Mouse (Mus musculus) CH12.LX (cell line): Measurements from ENCODE around the gene Vsig10. TPM values are rescaled to one million over a fixed set of nuclear protein-coding genes. Genes with fewer than 3 reads are reported as not detected.
A peak's percentile ranks its signal among the peaks of the same experiment; 100 is the strongest.

Experiments used
- DNase-seq: peaks from one replicate; pipeline ENCODE4 v3.0.0-alpha.2; 2013; ENCODE audit errors: extremely low read depth
- H3K27ac ChIP-seq: 2 replicates; pipeline ENCODE4 v1.5.1; 2012; ENCODE audit warnings: low read depth, mild to moderate bottlenecking, control low read depth, moderate library complexity; ENCODE audit not compliant: insufficient read depth
- H3K27me3 ChIP-seq: replicated peaks from 2 replicates; pipeline ENCODE3; 2012; ENCODE audit warnings: inconsistent platforms
- H3K36me3 ChIP-seq, 2 experiments: replicated peaks in 1 of 2; 2 replicates each; pipeline versions ENCODE3 to v1.6.1; 2012; ENCODE audit warnings: inconsistent platforms in 1 of 2, low read length in 1 of 2, mild to moderate bottlenecking in 1 of 2, mixed read lengths in 1 of 2, moderate library complexity in 1 of 2; ENCODE audit not compliant: control insufficient read depth in 1 of 2, insufficient read depth in 1 of 2
- H3K4me1 ChIP-seq, 2 experiments: 2 replicates each; pipeline ENCODE4 v1.6.1; 2012; ENCODE audit warnings: inconsistent platforms in 1 of 2, moderate library complexity in 1 of 2; ENCODE audit not compliant: insufficient read depth in 2 of 2, control insufficient read depth in 1 of 2
- H3K4me2 ChIP-seq: 2 replicates; pipeline ENCODE4 v1.6.1; 2012; ENCODE audit warnings: low read depth, mild to moderate bottlenecking, control low read depth; ENCODE audit not compliant: poor library complexity, insufficient read depth, severe bottlenecking
- H3K4me3 ChIP-seq, 3 experiments: fragments of 150-350 bp in 1 of 3; sonication (generic) in 1 of 3; replicated peaks in 1 of 3; 2 replicates each; pipeline versions ENCODE3 to v1.5.1; 2011 to 2012; ENCODE audit warnings: low read depth in 2 of 3, low read length in 2 of 3, mild to moderate bottlenecking in 2 of 3, moderate library complexity in 2 of 3, control low read depth in 1 of 3, improper control_type of control experiment in 1 of 3, inconsistent platforms in 1 of 3, mixed read lengths in 1 of 3; ENCODE audit not compliant: poor library complexity in 1 of 3
- H3K79me2 ChIP-seq: replicated peaks from 2 replicates; pipeline ENCODE4 v1.6.1; 2012; ENCODE audit warnings: mild to moderate bottlenecking, moderate library complexity; ENCODE audit not compliant: control insufficient read depth, poor library complexity, insufficient read depth, severe bottlenecking; ENCODE audit errors: extremely low read depth
- H3K9ac ChIP-seq: 2 replicates; pipeline ENCODE4 v1.6.1; 2012; ENCODE audit warnings: low read depth, mild to moderate bottlenecking, control low read depth, moderate library complexity; ENCODE audit not compliant: insufficient read depth
- H3K9me3 ChIP-seq: replicated peaks from 2 replicates; pipeline ENCODE3; 2012; ENCODE audit warnings: low read length, inconsistent platforms, mixed read lengths
- CHD2 ChIP-seq: IDR thresholded peaks from 2 replicates; pipeline ENCODE4 v1.6.1; 2011; ENCODE audit warnings: low read length, improper control_type of control experiment
- CTCF ChIP-seq, 2 experiments: IDR thresholded peaks in 1 of 2; conservative IDR thresholded peaks in 1 of 2; 2 replicates each; pipeline ENCODE4 v1.5.1; 2011 to 2012; ENCODE audit warnings: low read depth in 2 of 2, low read length in 2 of 2, improper control_type of control experiment in 1 of 2, inconsistent platforms in 1 of 2, mild to moderate bottlenecking in 1 of 2, moderate library complexity in 1 of 2
- HCFC1 ChIP-seq: IDR thresholded peaks from 2 replicates; pipeline ENCODE4 v1.6.1; 2012; ENCODE audit warnings: low read depth, mild to moderate bottlenecking, inconsistent platforms, low read length, improper control_type of control experiment
- MAFK ChIP-seq: IDR thresholded peaks from 2 replicates; pipeline ENCODE4 v1.6.1; 2011; ENCODE audit warnings: low read length, improper control_type of control experiment; ENCODE audit not compliant: insufficient replicate concordance
- MEF2A ChIP-seq: IDR thresholded peaks from 2 replicates; pipeline ENCODE4 v1.6.1; 2014; ENCODE audit warnings: low read depth, mild to moderate bottlenecking, inconsistent platforms, low read length, improper control_type of control experiment, borderline replicate concordance
- MXI1 ChIP-seq: IDR thresholded peaks from 2 replicates; pipeline ENCODE4 v1.6.1; 2011; ENCODE audit warnings: mild to moderate bottlenecking, low read depth, low read length, improper control_type of control experiment
- MYC ChIP-seq: IDR thresholded peaks from 2 replicates; pipeline ENCODE4 v1.6.1; 2011; ENCODE audit warnings: low read depth, mild to moderate bottlenecking, improper control_type of control experiment, low read length
- PAX5 ChIP-seq: IDR thresholded peaks from 2 replicates; pipeline ENCODE4 v1.6.1; 2012; ENCODE audit warnings: low read length, inconsistent platforms, mixed read lengths
- POLR2AphosphoS2 ChIP-seq: IDR thresholded peaks from 2 replicates; pipeline ENCODE4 v1.6.1; 2011; ENCODE audit warnings: low read depth, low read length, improper control_type of control experiment
- RAD21 ChIP-seq: IDR thresholded peaks from 2 replicates; pipeline ENCODE4 v1.6.1; 2011; ENCODE audit warnings: low read depth, mild to moderate bottlenecking, low read length, improper control_type of control experiment, moderate library complexity
- SMC3 ChIP-seq: IDR thresholded peaks from 2 replicates; pipeline ENCODE4 v1.6.1; 2011; ENCODE audit warnings: low read depth, low read length, improper control_type of control experiment
- TBP ChIP-seq: conservative IDR thresholded peaks from 2 replicates; pipeline ENCODE4 v1.6.1; 2011; ENCODE audit warnings: low read depth, low read length, improper control_type of control experiment
- TCF12 ChIP-seq: IDR thresholded peaks from 2 replicates; pipeline ENCODE4 v1.6.1; 2014; ENCODE audit warnings: low read depth, mild to moderate bottlenecking, inconsistent platforms, low read length, improper control_type of control experiment
- UBTF ChIP-seq: IDR thresholded peaks from 2 replicates; pipeline ENCODE4 v1.6.1; 2012; ENCODE audit warnings: low read depth, mild to moderate bottlenecking, inconsistent platforms, low read length, improper control_type of control experiment, moderate library complexity
- USF2 ChIP-seq: conservative IDR thresholded peaks from 2 replicates; pipeline ENCODE4 v1.6.1; 2011; ENCODE audit warnings: low read depth, low read length, improper control_type of control experiment
- ZC3H11A ChIP-seq: IDR thresholded peaks from 2 replicates; pipeline ENCODE4 v1.6.1; 2012; ENCODE audit warnings: low read depth, mild to moderate bottlenecking, inconsistent platforms, low read length, improper control_type of control experiment
- ZKSCAN1 ChIP-seq: IDR thresholded peaks from 2 replicates; pipeline ENCODE4 v1.6.1; 2012; ENCODE audit warnings: low read depth, inconsistent platforms, low read length, improper control_type of control experiment, borderline replicate concordance
- dilution Hi-C: fragments of 300-500 bp; cut with MboI; formaldehyde crosslinking; loops from 2 replicates; pipeline ENCODE4 v1.14.3; 2020; ENCODE audit warnings: low sequenced_read_pairs; ENCODE audit not compliant: extremely low pct_unique_long_range_greater_than_20kb, extremely low pct_ligation_motif_present
- in situ Hi-C: fragments of 300-500 bp; cut with MboI; formaldehyde crosslinking; loops from 3 replicates; pipeline ENCODE4 v1.14.3; 2019; ENCODE audit warnings: low sequenced_read_pairs, low pct_ligation_motif_present, low pct_unique_long_range_greater_than_20kb, mixed read lengths
- polyA plus RNA-seq: library from polyadenylated mRNA; unstranded; fragments of >175 nt; gene quantifications from 2 replicates; pipeline ENCODE4 v1.2.1, GENCODE M21; 2012; ENCODE audit warnings: low read depth; ENCODE audit not compliant: insufficient read length
- total RNA-seq, 2 experiments: library from RNA; depleted of rRNA; stranded (reverse); fragments of 300-350 nt in 1 of 2; fragments of >200 nt in 1 of 2; gene quantifications; 2 replicates each; pipeline ENCODE4 v1.2.3; 2012 to 2014

Gene Vsig10
- total and polyA plus RNA-seq, 3 experiments: 2.1 to 4.7 (median 3.9) TPM

DNA sequence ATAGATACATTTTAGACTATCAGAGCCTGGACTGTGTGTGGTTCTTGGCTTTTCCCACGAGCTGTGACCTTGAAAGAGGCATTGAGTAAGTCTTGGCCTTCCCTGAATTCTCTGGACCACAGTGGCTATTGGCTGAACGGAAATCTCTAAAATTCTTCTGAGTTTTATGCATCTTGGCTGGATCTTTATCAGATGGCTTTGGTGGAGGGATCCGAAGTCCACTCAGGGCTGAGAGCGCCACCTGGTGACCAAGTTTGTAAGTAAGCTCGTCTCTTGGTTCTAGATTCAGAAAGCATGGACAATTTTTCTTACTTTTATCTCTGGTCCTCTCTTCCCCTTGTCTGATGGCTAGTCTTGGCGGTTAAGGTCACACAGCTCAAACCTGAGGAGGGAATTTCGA lies 13.9 kb upstream of the Vsig10 start:
- dilution Hi-C loops (no loop called here), in situ Hi-C loops (loop anchor here (5.0 kb wide), 1 partner anchor 187 kb away; no protein-coding TSS in a partner anchor)
- H3K79me2 ChIP-seq: no peaks in the 10 kb centered on the region
- H3K4me1 ChIP-seq: no peaks in the 10 kb centered on the region
- H3K36me3 ChIP-seq: no peaks in the 10 kb centered on the region
- H3K9me3 ChIP-seq: peaks cover 6% of the 10 kb centered on the region
- H3K27ac ChIP-seq: no peak overlapping the region
- TF ChIP-seq MXI1: no peak
- no peak for TF ChIP-seq ZC3H11A
- no peak for TF ChIP-seq UBTF
- TF ChIP-seq PAX5: no peak
- TF ChIP-seq CHD2: no peak
- no peak for TF ChIP-seq TBP
- TF ChIP-seq USF2: no peak
- peak; percentile 64 for TF ChIP-seq SMC3
- peak; percentile 47; the same call in 1 of the 2 replicates for TF ChIP-seq MYC
- no peak for TF ChIP-seq HCFC1
- TF ChIP-seq MAFK: no peak
- TF ChIP-seq POLR2AphosphoS2: no peak
- no peak for TF ChIP-seq TCF12
- peak in 1 of 2 experiments; percentile 74; a peak in 2 of 4 replicates for TF ChIP-seq CTCF (conservative IDR thresholded peaks at IDR 0.05 in 1 of 2, IDR thresholded peaks at IDR 0.05 in 1 of 2; ENCODE audit: low read depth in 2 of 2, low read length in 2 of 2)
- TF ChIP-seq RAD21: peak; percentile 75
- no peak for TF ChIP-seq ZKSCAN1
- TF ChIP-seq MEF2A: no peak
- H3K27me3 ChIP-seq: no peaks in the 10 kb centered on the region
- peak; percentile 70 for DNase-seq
- H3K4me2 ChIP-seq: no peak overlapping the region
- no peak overlapping the region for H3K9ac ChIP-seq
- no peak overlapping the region for H3K4me3 ChIP-seq

DNA sequence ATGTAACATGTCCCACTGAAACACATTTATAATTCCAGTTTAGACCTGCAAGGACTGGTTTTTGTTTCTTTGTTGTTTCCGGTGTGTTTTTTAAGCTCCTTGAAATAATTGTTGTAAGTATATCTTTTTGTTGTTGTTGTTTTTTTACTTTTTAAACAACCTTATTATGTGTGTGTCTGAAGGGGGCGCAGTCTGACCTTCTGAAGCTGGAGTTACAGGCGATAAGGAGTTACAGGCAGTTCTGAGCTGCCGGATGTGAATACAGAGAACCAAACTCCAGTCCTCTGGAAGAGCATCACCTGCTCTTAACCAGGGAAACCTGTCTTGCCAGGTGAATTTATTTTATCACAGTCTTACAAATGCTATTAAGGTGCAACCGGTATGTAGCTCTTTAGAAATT lies 13.1 kb upstream of the Vsig10 start:
- H3K79me2 ChIP-seq: no peaks in the 10 kb centered on the region
- peaks cover 6% of the 10 kb centered on the region for H3K9me3 ChIP-seq
- no peaks in the 10 kb centered on the region for H3K4me1 ChIP-seq
- H3K9ac ChIP-seq: no peak overlapping the region
- no peak overlapping the region for H3K27ac ChIP-seq
- H3K4me2 ChIP-seq: no peak overlapping the region
- in situ Hi-C loops (loop anchor here (5.0 kb wide), 1 partner anchor 187 kb away; no protein-coding TSS in a partner anchor), dilution Hi-C loops (no loop called here)
- no peak for DNase-seq
- no peaks in the 10 kb centered on the region for H3K27me3 ChIP-seq
- TF ChIP-seq CTCF (conservative IDR thresholded peaks at IDR 0.05 in 1 of 2, IDR thresholded peaks at IDR 0.05 in 1 of 2; ENCODE audit: low read depth in 2 of 2, low read length in 2 of 2) (peak in 1 of 2 experiments; percentile 8; a peak in 1 of 4 replicates), USF2 (no peak)
- no peak overlapping the region for H3K4me3 ChIP-seq
- no peaks in the 10 kb centered on the region for H3K36me3 ChIP-seq
